Mouse (Mus musculus) cerebellum, adult 2 months (tissue): ENCODE results near the gene Cd109.
A peak's percentile ranks its signal among the peaks of the same experiment; 100 is the strongest.

Source experiments
- CTCF ChIP-seq: fragments of 200-500 bp; IDR thresholded peaks from 2 replicates; pipeline ENCODE4 v1.5.1; 2011; ENCODE audit warnings: low read depth, mild to moderate bottlenecking, control low read depth, low read length, moderate library complexity, borderline replicate concordance; ENCODE audit not compliant: insufficient read depth
- POLR2A ChIP-seq: fragments of 200-500 bp; IDR thresholded peaks from 2 replicates; pipeline ENCODE4 v1.6.1; 2011; ENCODE audit warnings: low read length, control low read depth, borderline replicate concordance; ENCODE audit not compliant: insufficient read depth

- TF ChIP-seq CTCF = peak; percentile 74
- no peak for TF ChIP-seq POLR2A
Observed at GRCm38 (mm10) chr9:78596834-78597233, 18.5 kb upstream of the Cd109 start.
